Mouse (Mus musculus) common myeloid progenitor, adult 5-6 weeks (primary cell): ENCODE data around the gene Fam189b. TPM values are rescaled to one million over a fixed set of nuclear protein-coding genes. Genes with fewer than 3 reads are reported as not detected.

Experiments
- ATAC-seq: replicated peaks from 2 replicates; pipeline ENCODE4 v1.8.0; 2016; ENCODE audit warnings: low read depth, mild to moderate bottlenecking, moderate TSS enrichment, inconsistent platforms; ENCODE audit not compliant: poor library complexity, severe bottlenecking
- total RNA-seq: library from RNA; stranded (forward); fragments of 200-1000, 187-1606 nt; gene quantifications from 2 replicates; pipeline ENCODE4 v1.2.3, GENCODE M21; 2017

The Fam189b gene
- total RNA-seq, 1 experiment from 2014 or later: 8.6 TPM

DNA sequence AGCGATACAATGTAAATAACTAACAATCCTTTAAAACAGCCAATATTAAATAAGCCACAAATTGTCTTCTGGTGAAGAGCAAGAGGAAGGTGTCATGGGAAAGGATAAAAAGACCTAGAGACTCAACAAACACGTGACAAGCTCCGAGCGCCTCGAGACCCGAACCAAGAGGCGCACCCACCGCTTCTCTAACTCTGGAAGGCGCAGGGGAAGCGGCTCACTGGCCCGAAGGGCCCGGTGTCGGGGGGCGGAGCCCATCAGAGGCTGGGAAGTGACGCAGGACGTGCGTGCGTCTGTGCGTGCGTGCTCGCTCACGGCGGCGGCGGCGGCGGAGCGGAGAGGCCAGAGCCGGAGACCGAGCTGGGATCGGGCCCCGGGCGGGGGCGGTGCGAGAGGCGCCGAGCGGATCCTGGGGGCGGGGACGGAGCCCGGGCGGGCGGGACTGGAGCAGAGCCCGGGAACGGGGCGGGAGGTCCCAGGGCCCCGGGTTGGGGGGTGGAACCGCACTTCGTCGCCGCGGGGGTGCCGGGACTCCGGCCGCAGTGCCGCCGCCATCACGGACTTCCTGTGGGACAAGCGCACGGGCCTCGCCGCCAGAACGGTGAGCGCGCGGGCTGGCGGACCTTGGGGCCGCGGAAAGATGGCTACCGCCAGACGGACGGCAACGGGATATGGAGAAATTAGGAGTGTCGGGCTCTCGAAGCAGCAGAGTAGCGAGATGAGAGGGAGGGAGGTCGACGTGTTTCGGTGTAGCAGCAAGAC lies 18.3 kb upstream of the Fam189b start, which contains the start of gene Clk2:
TSS of gene Clk2 (plus strand) at position 290 of the 762 bp plus-strand sequence.
- ATAC-seq: peak; percentile 96

- ATAC-seq: no peak
Observed at GRCm38 (mm10) chr3:89165268-89165870, 17.6 kb upstream of the Fam189b start.

DNA sequence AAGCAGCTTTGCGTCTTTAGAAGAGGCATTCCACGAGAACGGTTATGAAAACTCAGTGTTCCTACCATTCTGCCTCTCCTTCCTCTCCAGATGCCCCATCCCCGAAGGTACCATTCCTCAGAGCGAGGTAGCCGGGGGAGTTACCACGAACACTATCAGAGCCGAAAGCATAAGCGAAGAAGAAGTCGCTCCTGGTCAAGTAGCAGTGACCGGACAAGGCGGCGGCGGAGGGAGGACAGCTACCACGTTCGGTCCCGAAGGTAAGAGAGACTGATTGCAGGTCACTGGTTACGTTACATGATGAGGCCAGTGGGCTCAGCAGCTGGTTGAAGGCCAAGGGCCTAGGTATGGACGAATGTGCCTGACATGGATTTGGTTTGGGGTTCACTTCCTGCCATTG lies 16.0 kb upstream of the Fam189b start:
- no peak for ATAC-seq

DNA sequence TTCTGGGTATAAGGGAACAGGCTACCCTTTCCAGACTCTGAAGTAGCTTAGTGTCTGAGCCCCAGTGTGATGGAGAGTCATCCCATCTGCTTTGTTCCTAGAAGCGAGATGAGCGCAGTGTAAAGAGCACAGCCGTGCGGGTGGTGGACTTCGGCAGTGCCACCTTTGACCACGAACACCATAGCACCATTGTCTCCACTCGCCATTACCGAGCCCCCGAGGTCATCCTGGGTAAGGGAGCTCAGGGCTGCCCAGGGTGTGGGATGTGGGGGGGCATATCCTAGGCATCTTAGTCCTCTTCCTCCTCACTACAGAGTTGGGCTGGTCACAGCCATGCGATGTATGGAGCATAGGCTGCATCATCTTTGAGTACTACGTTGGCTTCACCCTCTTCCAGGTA lies 8.1 kb upstream of the Fam189b start:
- no peak for ATAC-seq

- ATAC-seq: no peak
Observed at GRCm38 (mm10) chr3:89175544-89175943, 7.4 kb upstream of the Fam189b start.

DNA sequence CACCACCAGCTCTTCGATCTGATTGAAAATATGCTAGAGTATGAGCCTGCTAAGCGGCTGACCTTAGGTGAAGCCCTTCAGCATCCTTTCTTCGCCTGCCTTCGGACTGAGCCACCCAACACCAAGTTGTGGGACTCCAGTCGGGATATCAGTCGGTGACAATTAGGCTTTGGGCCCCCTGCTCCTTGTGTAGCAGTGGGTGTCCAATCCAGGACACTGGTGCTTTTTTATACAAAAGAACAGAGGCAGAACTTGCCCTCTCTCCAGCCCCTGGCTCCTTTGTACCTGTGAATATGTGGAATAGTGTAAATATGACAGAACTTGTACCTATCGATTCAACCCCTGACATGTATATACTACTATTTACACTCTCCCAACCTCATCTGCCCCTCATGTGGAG lies 6.5 kb upstream of the Fam189b start:
- no peak for ATAC-seq

DNA sequence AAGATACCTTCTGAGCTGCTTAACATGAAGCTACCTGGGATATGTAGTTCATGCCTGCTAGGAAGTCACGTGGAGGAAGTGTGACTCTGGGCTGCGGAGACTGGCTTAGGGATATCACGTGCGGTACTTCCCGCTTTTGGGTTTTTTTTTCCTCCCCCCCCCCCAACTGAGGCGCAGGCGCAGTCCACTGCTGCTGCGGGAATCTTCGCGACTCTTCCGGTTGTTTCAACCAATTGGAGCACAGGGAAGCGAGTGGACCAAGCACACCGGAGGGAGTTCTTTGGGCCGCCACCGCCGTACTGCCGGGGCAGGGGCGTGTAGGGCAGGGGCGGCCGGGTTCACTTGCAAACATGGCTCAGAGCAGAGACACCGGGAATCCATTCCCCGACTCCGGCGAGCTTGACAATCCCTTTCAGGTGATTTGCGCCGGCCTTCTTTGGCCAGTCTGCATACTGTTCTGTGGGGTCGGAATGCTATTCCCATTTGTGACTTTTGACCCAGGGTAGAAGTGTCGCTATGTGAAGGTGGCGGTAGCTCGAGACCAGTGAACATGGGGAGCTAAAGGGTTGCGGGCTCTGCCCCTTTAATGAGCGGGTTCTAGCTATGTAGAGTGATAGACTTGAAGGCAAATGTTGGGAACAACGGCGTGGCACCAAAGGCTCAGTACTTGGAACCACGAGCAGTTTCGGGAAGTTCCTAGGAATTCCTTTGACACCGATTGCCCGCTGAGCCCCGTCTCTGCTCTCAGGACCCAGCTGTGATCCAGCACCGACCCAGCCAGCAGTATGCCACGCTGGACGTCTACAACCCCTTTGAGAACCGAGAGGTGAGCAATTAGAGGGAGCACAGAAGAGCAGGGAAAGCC lies 5.5 kb upstream of the Fam189b start, which contains the start of gene Scamp3:
TSS of gene Scamp3 (plus strand) at position 232 of the 865 bp plus-strand sequence.
- ATAC-seq: peak; percentile 90

GRCm38 (mm10) chr3:89178107-89178385 lies 4.9 kb upstream of the Fam189b start:
- ATAC-seq: no peak

GRCm38 (mm10) chr3:89179056-89179455 lies 3.9 kb upstream of the Fam189b start:
- ATAC-seq: no peak

DNA sequence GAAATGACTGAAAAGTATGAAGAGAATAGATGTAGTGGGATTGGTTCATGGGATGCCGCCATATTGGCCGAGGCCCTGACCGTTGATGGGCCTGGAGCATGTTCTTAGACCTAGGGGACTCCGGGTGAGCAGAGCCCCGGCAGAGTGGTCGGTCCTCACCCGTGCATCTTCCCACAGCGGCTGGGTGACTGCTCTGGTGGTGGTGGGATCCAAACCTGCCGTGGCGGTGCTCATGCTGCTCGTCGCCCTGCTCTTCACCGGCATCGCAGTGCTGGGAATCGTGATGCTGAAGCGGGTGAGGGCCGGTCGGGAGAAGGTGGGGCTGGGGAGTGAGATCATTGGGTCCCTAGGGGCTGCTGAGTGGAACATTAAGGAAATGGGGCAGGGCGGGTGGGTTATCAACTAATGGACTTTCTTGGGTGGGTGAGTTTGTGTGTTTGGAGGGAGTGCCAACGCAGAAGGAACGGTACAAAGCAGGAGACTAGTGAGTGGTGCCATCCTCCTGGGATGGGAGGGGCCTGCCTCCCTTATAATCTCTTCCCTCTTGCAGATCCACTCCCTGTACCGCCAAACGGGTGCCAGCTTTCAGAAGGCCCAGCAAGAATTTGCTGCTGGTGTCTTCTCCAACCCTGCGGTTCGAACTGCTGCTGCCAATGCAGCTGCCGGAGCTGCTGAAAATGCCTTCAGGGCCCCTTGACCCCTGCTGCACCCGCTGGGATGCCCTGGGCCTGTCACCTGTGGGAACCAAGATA lies 1.0 kb upstream of the Fam189b start:
- ATAC-seq: no peak

- ATAC-seq: peak; percentile 46
Observed at GRCm38 (mm10) chr3:89182531-89183057, 349 bp upstream of the Fam189b start.

DNA sequence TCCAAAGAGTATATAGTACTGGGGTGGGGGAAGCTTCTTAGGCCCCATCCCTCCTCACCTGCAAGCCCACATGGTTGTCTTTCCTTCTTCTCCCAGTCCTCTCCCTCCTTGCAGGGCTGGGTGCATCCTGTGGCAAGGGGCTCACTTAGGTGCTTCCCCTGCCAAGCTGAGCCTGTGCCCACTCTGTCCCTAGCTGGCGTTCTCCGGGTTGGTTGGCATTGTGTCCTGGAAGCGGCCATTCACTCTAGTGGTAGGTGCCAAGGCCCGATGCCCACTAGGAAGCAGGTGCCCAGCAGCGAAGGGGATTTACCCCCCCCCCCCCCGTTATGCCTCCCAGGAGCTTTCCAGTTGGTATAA lies 994 bp downstream of the Fam189b start:
- no peak for ATAC-seq

DNA sequence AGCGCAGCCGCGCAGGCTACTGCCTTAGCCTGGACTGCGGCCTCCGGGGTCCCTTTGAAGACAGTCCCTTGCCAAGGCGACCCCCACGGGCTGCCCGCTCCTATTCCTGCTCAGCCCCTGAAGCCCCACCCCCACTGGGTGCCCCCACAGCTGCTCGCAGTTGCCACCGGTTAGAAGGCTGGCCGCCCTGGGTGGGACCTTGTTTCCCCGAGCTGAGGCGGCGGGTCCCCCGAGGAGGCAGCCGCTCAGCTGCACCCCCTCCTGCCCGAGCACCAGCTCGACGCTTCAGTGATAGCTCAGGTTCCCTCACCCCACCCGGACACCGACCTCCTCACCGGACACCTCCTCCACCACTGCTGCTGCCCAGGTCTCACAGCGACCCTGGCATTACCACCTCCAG lies 4.3 kb downstream of the Fam189b start:
- no peak for ATAC-seq

- ATAC-seq: no peak
Observed at GRCm38 (mm10) chr3:89187690-89188477, 4.9 kb downstream of the Fam189b start.

DNA sequence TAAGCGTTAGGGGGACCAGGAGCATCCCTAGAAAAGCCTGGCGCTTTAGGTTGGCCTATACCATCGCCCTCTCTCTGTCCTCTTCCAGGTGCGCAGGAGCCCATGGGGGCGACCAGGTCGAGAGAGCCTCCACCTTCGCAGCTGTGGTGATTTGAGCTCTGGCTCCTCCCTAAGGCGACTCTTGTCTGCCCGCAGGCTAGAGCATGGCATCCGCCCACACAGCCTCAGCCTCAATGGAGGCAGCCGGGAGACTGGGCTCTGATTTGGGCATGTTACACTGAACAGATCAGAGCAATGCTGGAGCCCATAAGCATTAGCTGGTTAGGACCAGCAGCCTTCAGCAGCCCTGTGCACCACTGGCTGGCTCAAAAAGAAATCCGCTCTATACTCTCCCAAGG lies 5.5 kb downstream of the Fam189b start:
- no peak for ATAC-seq

DNA sequence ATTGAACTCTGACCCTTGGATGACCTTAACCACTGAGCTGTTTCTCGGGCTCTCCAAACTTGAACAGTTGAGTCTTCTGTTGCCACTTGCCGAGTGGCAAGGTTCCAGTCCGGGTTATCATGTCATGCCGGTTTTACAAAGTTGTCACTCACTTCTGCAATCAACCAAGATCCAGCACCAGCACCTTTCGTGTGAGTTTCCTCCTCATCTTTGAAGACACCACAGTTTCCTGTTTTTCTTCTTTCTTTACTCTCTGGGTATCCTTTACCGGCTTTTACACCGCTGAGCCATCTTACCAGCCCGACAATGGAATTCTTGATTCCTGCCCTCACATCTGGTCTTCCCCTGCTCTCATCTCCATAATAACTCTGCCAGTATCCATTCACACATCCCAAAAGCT lies 7.5 kb downstream of the Fam189b start:
- ATAC-seq: peak; percentile 53

GRCm38 (mm10) chr3:89193351-89193750 lies 10.4 kb downstream of the Fam189b start:
- ATAC-seq: no peak

DNA sequence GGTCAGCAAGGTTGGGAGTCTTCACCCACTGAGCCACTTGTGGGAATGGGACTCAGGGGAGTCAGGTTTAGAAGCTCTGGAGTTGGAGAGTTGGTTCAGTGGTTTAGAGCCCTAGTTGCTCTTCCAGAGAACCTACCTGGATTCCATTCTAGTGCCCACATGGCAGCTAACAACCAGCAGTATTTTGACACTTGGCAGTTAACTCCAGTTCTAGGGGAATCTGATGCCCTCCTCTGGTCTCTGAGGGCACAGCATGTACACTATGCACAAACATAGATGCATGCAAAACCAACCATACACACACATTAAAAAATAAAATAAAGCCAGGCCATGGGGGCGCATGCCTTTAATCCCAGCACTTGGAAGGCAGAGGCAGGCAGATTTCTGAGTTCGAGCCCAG lies 10.9 kb downstream of the Fam189b start:
- peak; percentile 33; the same call in 1 of the 2 replicates for ATAC-seq
